Mouse (Mus musculus) limb, embryonic 15.5 days (tissue): ENCODE measurements around the gene Parp14. TPM values are rescaled to one million over a fixed set of nuclear protein-coding genes. Genes with fewer than 3 reads are reported as not detected.
A peak's percentile ranks its signal among the peaks of the same experiment; 100 is the strongest.
"Not testable (repeated sequence)": the region's sequence is repeated elsewhere in the genome, so short reads cannot be mapped to it uniquely, and the experiment has no call there.

ENCODE experiments used
- ATAC-seq: fragments of 200-750 bp; cut with Nextera tagmentation; 2 replicates; pipeline ENCODE4 v1.8.0; 2017; ENCODE audit warnings: low read depth, moderate TSS enrichment; ENCODE audit not compliant: insufficient number of reproducible peaks, low FRiP score, low TSS enrichment
- H3K27ac ChIP-seq: fragments of 300-500 bp; sonication (generic); 2 replicates; pipeline ENCODE4 v1.5.1; 2015; ENCODE audit warnings: moderate library complexity, mild to moderate bottlenecking, inconsistent platforms
- H3K27me3 ChIP-seq: fragments of 300-500 bp; sonication (generic); 2 replicates; pipeline ENCODE4 v1.6.1; 2015; ENCODE audit warnings: inconsistent platforms
- H3K36me3 ChIP-seq: fragments of 300-500 bp; sonication (generic); 2 replicates; pipeline ENCODE4 v1.6.1; 2015; ENCODE audit warnings: inconsistent platforms
- H3K4me1 ChIP-seq: fragments of 300-500 bp; sonication (generic); 2 replicates; pipeline ENCODE4 v1.6.1; 2015; ENCODE audit warnings: inconsistent platforms
- H3K4me2 ChIP-seq: fragments of 300-500 bp; sonication (generic); 2 replicates; pipeline ENCODE4 v1.6.1; 2015; ENCODE audit warnings: mild to moderate bottlenecking, inconsistent platforms
- H3K4me3 ChIP-seq: fragments of 300-500 bp; sonication (generic); 2 replicates; pipeline ENCODE4 v1.5.1; 2015; ENCODE audit warnings: mild to moderate bottlenecking, inconsistent platforms
- H3K9ac ChIP-seq: fragments of 300-500 bp; sonication (generic); 2 replicates; pipeline ENCODE4 v1.6.1; 2015; ENCODE audit warnings: inconsistent platforms
- H3K9me3 ChIP-seq: fragments of 300-500 bp; sonication (generic); 2 replicates; pipeline ENCODE4 v1.6.1; 2016; ENCODE audit warnings: inconsistent platforms
- WGBS: fragments of 180-500 bp; shearing (Covaris S2); methylation state at CpG from one replicate; pipeline ENCODE4 v1.1.7; 2015; 5-methylcytosine and 5-hydroxymethylcytosine counted together
- polyA plus RNA-seq: library from polyadenylated mRNA; unstranded; fragments of >200 nt; fragmentation: Nextera tagmentation; extraction: Ambion mirVana; gene quantifications from 2 replicates; pipeline ENCODE4 v1.2.1, GENCODE M21; 2015

The Parp14 gene
- polyA plus RNA-seq, 1 experiment from 2014 or later = 1.2 TPM

- H3K4me3 ChIP-seq = no peak overlapping the region
- no peak for ATAC-seq
- no peaks in the 10 kb centered on the region for H3K9me3 ChIP-seq
- 80% methylated on average over 3 of the region's 3 CpGs for WGBS
- no peaks in the 10 kb centered on the region for H3K36me3 ChIP-seq
- no peaks in the 10 kb centered on the region for H3K4me1 ChIP-seq
- H3K27me3 ChIP-seq = no peaks in the 10 kb centered on the region
- no peak overlapping the region for H3K27ac ChIP-seq
- no peak overlapping the region for H3K4me2 ChIP-seq
- no peak overlapping the region for H3K9ac ChIP-seq
Observed at GRCm38 (mm10) chr16:35900541-35900940, 29.2 kb upstream of the Parp14 start.

- Histone ChIP-seq H3K9me3 (no peaks in the 10 kb centered on the region), H3K36me3 (no peaks in the 10 kb centered on the region), H3K9ac (no peak overlapping the region), H3K4me3 (no peak overlapping the region), H3K27me3 (no peaks in the 10 kb centered on the region), H3K4me2 (no peak overlapping the region), H3K27ac (no peak overlapping the region), H3K4me1 (no peaks in the 10 kb centered on the region)
- no peak for ATAC-seq
- 48% methylated on average over 6 of the region's 6 CpGs for WGBS
Observed at GRCm38 (mm10) chr16:35894997-35895396, 23.7 kb upstream of the Parp14 start.

GRCm38 (mm10) chr16:35891603-35892002 lies 20.3 kb upstream of the Parp14 start:
- 63% methylated on average over 5 of the region's 5 CpGs for WGBS
- not testable (repeated sequence) for H3K4me2 ChIP-seq, H3K36me3 ChIP-seq, H3K27ac ChIP-seq, H3K9ac ChIP-seq, ATAC-seq, H3K9me3 ChIP-seq, H3K4me1 ChIP-seq, H3K27me3 ChIP-seq, H3K4me3 ChIP-seq

- no peak overlapping the region for H3K9ac ChIP-seq
- H3K27me3 ChIP-seq = no peaks in the 10 kb centered on the region
- ATAC-seq = no peak
- H3K9me3 ChIP-seq = no peaks in the 10 kb centered on the region
- no peak overlapping the region for H3K27ac ChIP-seq
- H3K36me3 ChIP-seq = no peaks in the 10 kb centered on the region
- H3K4me2 ChIP-seq = no peak overlapping the region
- no peaks in the 10 kb centered on the region for H3K4me1 ChIP-seq
- WGBS = 71% methylated on average over 3 of the region's 3 CpGs
- H3K4me3 ChIP-seq = no peak overlapping the region
Observed at GRCm38 (mm10) chr16:35890645-35891044, 19.3 kb upstream of the Parp14 start.

- H3K4me3 ChIP-seq = no peak overlapping the region
- H3K4me2 ChIP-seq = no peak overlapping the region
- no peak for ATAC-seq
- no peaks in the 10 kb centered on the region for H3K9me3 ChIP-seq
- H3K36me3 ChIP-seq = no peaks in the 10 kb centered on the region
- no peaks in the 10 kb centered on the region for H3K27me3 ChIP-seq
- H3K9ac ChIP-seq = no peak overlapping the region
- no peaks in the 10 kb centered on the region for H3K4me1 ChIP-seq
- no peak overlapping the region for H3K27ac ChIP-seq
- 84% methylated on average over 5 of the region's 5 CpGs for WGBS
Observed at GRCm38 (mm10) chr16:35888910-35889309, 17.6 kb upstream of the Parp14 start.

GRCm38 (mm10) chr16:35888174-35888573 lies 16.8 kb upstream of the Parp14 start:
- no peak overlapping the region for H3K27ac ChIP-seq
- WGBS = 67% methylated on average over 7 of the region's 7 CpGs
- no peaks in the 10 kb centered on the region for H3K36me3 ChIP-seq
- H3K4me1 ChIP-seq = no peaks in the 10 kb centered on the region
- no peak overlapping the region for H3K4me3 ChIP-seq
- H3K27me3 ChIP-seq = no peaks in the 10 kb centered on the region
- H3K9me3 ChIP-seq = no peaks in the 10 kb centered on the region
- no peak overlapping the region for H3K9ac ChIP-seq
- no peak for ATAC-seq
- H3K4me2 ChIP-seq = no peak overlapping the region

- peaks cover 10% of the 10 kb centered on the region; the same call in 1 of the 2 replicates for H3K4me1 ChIP-seq
- H3K9me3 ChIP-seq = no peaks in the 10 kb centered on the region
- no peak overlapping the region for H3K4me3 ChIP-seq
- no peak overlapping the region for H3K9ac ChIP-seq
- H3K27ac ChIP-seq = no peak overlapping the region
- no peak overlapping the region for H3K4me2 ChIP-seq
- no peaks in the 10 kb centered on the region for H3K36me3 ChIP-seq
- peaks cover 15% of the 10 kb centered on the region for H3K27me3 ChIP-seq
- ATAC-seq = no peak
- WGBS = 36% methylated on average over 3 of the region's 3 CpGs
Observed at GRCm38 (mm10) chr16:35874416-35874815, 3.1 kb upstream of the Parp14 start.

- Histone ChIP-seq H3K4me1 (peaks cover 10% of the 10 kb centered on the region; the same call in 1 of the 2 replicates), H3K9me3 (no peaks in the 10 kb centered on the region), H3K36me3 (no peaks in the 10 kb centered on the region), H3K27me3 (peaks cover 15% of the 10 kb centered on the region), H3K27ac (no peak overlapping the region), H3K4me2 (peak overlapping the region; percentile 77; the same call in 1 of the 2 replicates), H3K4me3 (peak overlapping the region; percentile 57; the same call in 1 of the 2 replicates), H3K9ac (no peak overlapping the region)
- no peak for ATAC-seq
- WGBS = 29% methylated on average over 14 of the region's 14 CpGs
Observed at GRCm38 (mm10) chr16:35872410-35873006, 1.2 kb upstream of the Parp14 start.

GRCm38 (mm10) chr16:35871898-35872297 lies 554 bp upstream of the Parp14 start:
- WGBS = 18% methylated on average over 12 of the region's 12 CpGs
- Histone ChIP-seq H3K9me3 (no peaks in the 10 kb centered on the region), H3K4me3 (peak overlapping the region; percentile 57), H3K9ac (no peak overlapping the region), H3K4me2 (peak overlapping the region; percentile 77), H3K27ac (no peak overlapping the region), H3K4me1 (peaks cover 10% of the 10 kb centered on the region; the same call in 1 of the 2 replicates), H3K27me3 (peaks cover 15% of the 10 kb centered on the region), H3K36me3 (no peaks in the 10 kb centered on the region)
- ATAC-seq = no peak

GRCm38 (mm10) chr16:35870581-35871047 lies 730 bp downstream of the Parp14 start:
- Histone ChIP-seq H3K4me1 (peaks cover 10% of the 10 kb centered on the region; the same call in 1 of the 2 replicates), H3K27ac (no peak overlapping the region), H3K36me3 (no peaks in the 10 kb centered on the region), H3K4me3 (peak overlapping the region; percentile 57), H3K9me3 (no peaks in the 10 kb centered on the region), H3K9ac (peak overlapping the region; percentile 58), H3K4me2 (peak overlapping the region; percentile 77), H3K27me3 (peaks cover 15% of the 10 kb centered on the region)
- no peak for ATAC-seq
- WGBS = 4% methylated on average over 12 of the region's 12 CpGs

GRCm38 (mm10) chr16:35869656-35870055 lies 1.7 kb downstream of the Parp14 start:
- no peak overlapping the region for H3K4me3 ChIP-seq
- no peaks in the 10 kb centered on the region for H3K9me3 ChIP-seq
- no peak overlapping the region for H3K9ac ChIP-seq
- H3K27me3 ChIP-seq = peaks cover 15% of the 10 kb centered on the region
- no peaks in the 10 kb centered on the region for H3K36me3 ChIP-seq
- WGBS = 69% methylated on average over 6 of the region's 6 CpGs
- peaks cover 10% of the 10 kb centered on the region; the same call in 1 of the 2 replicates for H3K4me1 ChIP-seq
- no peak overlapping the region for H3K4me2 ChIP-seq
- ATAC-seq = no peak
- H3K27ac ChIP-seq = no peak overlapping the region

GRCm38 (mm10) chr16:35869126-35869525 lies 2.2 kb downstream of the Parp14 start:
- peaks cover 10% of the 10 kb centered on the region; the same call in 1 of the 2 replicates for H3K4me1 ChIP-seq
- 47% methylated on average over 3 of the region's 3 CpGs for WGBS
- no peak overlapping the region for H3K27ac ChIP-seq
- H3K27me3 ChIP-seq = peaks cover 15% of the 10 kb centered on the region
- H3K9me3 ChIP-seq = no peaks in the 10 kb centered on the region
- H3K9ac ChIP-seq = no peak overlapping the region
- no peaks in the 10 kb centered on the region for H3K36me3 ChIP-seq
- H3K4me3 ChIP-seq = no peak overlapping the region
- ATAC-seq = no peak
- H3K4me2 ChIP-seq = no peak overlapping the region
